Mouse (Mus musculus) ES-E14 (cell line): Measurements from ENCODE around the gene Cela3a.

Experiments used
- CHD2 ChIP-seq: IDR thresholded peaks from 2 replicates; pipeline ENCODE4 v1.6.1; 2014; ENCODE audit warnings: mild to moderate bottlenecking, low read depth, low read length, inconsistent platforms
- ZC3H11A ChIP-seq: IDR thresholded peaks from 2 replicates; pipeline ENCODE4 v1.6.1; 2012; ENCODE audit warnings: low read depth, mild to moderate bottlenecking, inconsistent platforms, low read length, borderline replicate concordance

DNA sequence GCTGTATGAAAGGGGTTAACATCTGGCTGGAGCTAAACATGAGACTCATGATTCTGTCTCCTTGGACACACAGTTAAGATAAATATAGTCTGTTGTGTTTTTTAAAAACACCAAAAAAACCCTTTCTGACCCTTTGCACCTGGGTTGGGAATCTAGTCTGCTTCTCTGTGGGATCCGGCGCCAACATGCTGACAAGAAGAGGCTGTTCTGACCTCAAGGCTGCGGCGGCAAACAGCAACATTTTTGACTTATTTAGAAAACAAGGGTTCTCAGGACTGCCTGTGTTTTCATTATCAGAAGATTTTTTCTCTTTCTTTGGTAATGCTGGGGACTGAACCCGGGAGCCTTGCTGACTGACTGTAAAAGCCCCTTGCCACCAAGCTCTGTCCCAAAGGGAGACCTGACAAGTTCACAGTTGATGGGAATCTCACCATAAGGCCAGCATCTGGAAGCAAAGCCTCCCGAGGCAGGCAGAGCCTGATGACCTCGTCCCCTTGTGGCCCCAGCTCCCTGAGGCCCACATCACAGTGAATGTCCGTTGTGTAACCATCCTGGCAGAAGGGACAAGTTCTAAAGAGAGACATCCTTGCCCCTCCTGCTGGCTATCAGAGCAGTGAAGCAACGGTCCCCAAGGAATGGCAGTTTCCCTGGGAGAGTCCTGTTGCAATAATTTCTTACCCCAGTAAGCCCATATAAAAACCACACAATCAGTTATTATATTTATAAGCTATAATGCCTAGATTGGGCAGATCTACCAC, 16.0 kb downstream of the Cela3a start:
- TF ChIP-seq CHD2 = no peak
- no peak for TF ChIP-seq ZC3H11A
